Comparison of ENCODE assay signal across 22 mouse cellular contexts in the genomic region with DNA sequence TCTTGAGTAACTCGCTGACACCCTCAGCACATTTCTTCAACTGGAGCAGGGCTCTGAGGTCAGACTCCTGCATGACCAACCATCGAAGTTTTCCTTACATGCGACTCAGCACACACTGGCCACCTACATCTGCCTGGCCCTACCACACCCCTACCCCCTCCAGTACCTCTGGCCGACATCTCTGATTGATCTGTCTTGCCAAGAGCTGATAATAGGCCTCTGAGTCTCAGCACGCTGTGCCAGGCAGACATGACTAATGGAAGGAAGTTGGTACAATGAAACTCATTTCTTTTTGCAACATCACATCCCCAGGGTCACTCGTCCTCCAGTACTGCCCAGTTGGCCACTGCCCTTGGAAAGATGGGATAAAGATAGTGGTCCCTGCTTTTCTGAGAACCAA. TPM values are rescaled to one million over a fixed set of nuclear protein-coding genes. Genes with fewer than 3 reads are reported as not detected.
A peak's percentile ranks its signal among the peaks of the same experiment; 100 is the strongest.
DNase-seq lines count a peak whose midpoint lies in the region; ATAC-seq lines count a peak whose summit lies in the region.
"Had no signal": no experiment of that assay in that cellular context is flagged by ENCODE, and none has a peak within 500 bp of the region (broad histone marks: within the 10 kb centered on the region; RNA-seq: fewer than 3 reads in every experiment).

No protein-coding gene starts in this region.

- WGBS in forebrain, embryonic 13.5 days = 85% methylated on average over 6 of the region's 6 CpGs
- WGBS in forebrain, embryonic 10.5 days = 89% methylated on average over 6 of the region's 6 CpGs

- ATAC-seq in forebrain, embryonic 13.5 days = no peak
- ATAC-seq: forebrain, embryonic 15.5 days; intestine, postnatal 0 days had no signal

- no peaks in the 10 kb centered on the region for H3K4me1 ChIP-seq in forebrain, embryonic 13.5 days
- H3K4me1 ChIP-seq in forebrain, embryonic 10.5 days = no peaks in the 10 kb centered on the region
- H3K4me1 ChIP-seq: forebrain, embryonic 15.5 days; hindbrain, embryonic 12.5 days had no signal

- H3K27me3 ChIP-seq in forebrain, embryonic 13.5 days = no peaks in the 10 kb centered on the region
- no peaks in the 10 kb centered on the region for H3K27me3 ChIP-seq in forebrain, embryonic 10.5 days (ENCODE audit: poor library complexity, severe bottlenecking)
- H3K27me3 ChIP-seq: forebrain, embryonic 15.5 days; hindbrain, embryonic 12.5 days; hindbrain, embryonic 15.5 days had no signal

- H3K9me3 ChIP-seq in forebrain, embryonic 13.5 days (replicated peaks) = no peaks in the 10 kb centered on the region
- H3K9me3 ChIP-seq in forebrain, embryonic 10.5 days = no peaks in the 10 kb centered on the region
- H3K9me3 ChIP-seq: forebrain, embryonic 15.5 days; hindbrain, embryonic 12.5 days; hindbrain, embryonic 15.5 days had no signal

- peak; percentile 24 for DNase-seq in ovary, adult 18-20 months (ENCODE audit: low spot score)
- no peak for DNase-seq in ovary, postnatal 14 days (ENCODE audit: low spot score)
- DNase-seq in NIH3T3 (ENCODE audit: low read depth) = peak; percentile 44
- DNase-seq in adrenal gland, postnatal 10 days = peak; percentile 47
- DNase-seq in adrenal gland, postnatal 36 days = peak; percentile 56 to 63
- DNase-seq in forebrain, embryonic 10.5 days (ENCODE audit: extremely low spot score, low spot score) = no peak
- DNase-seq in frontal cortex, postnatal 36 days (ENCODE audit: low spot score in 2 of 2) = no peak
- DNase-seq: cerebellum, adult 11-12 months; cerebellum, adult 8-10 months; cerebellum, postnatal 10 days; cerebellum, postnatal 36 days; gastrocnemius, postnatal 10 days; gastrocnemius, postnatal 36 days; heart, adult 11 months; kidney, adult 2 months had no signal

- H3K4me3 ChIP-seq in forebrain, embryonic 13.5 days = no peak overlapping the region
- no peak overlapping the region for H3K4me3 ChIP-seq in forebrain, embryonic 10.5 days
- H3K4me3 ChIP-seq: forebrain, embryonic 15.5 days; hindbrain, embryonic 12.5 days; hindbrain, embryonic 15.5 days had no signal

- H3K4me2 ChIP-seq in forebrain, embryonic 13.5 days = no peak overlapping the region
- H3K4me2 ChIP-seq: forebrain, embryonic 15.5 days; heart, embryonic 11.5 days; hindbrain, embryonic 12.5 days; hindbrain, embryonic 15.5 days had no signal

- H3K36me3 ChIP-seq in forebrain, embryonic 13.5 days (ENCODE audit: poor library complexity, severe bottlenecking) = no peaks in the 10 kb centered on the region
- peaks cover 8% of the 10 kb centered on the region for H3K36me3 ChIP-seq in forebrain, embryonic 10.5 days (replicated peaks)
- H3K36me3 ChIP-seq: forebrain, embryonic 15.5 days; hindbrain, embryonic 12.5 days; hindbrain, embryonic 15.5 days had no signal

- no peak overlapping the region for H3K9ac ChIP-seq in forebrain, embryonic 13.5 days
- H3K9ac ChIP-seq: forebrain, embryonic 15.5 days; hindbrain, embryonic 12.5 days; hindbrain, embryonic 15.5 days had no signal

- no peak overlapping the region for H3K27ac ChIP-seq in forebrain, embryonic 13.5 days
- no peak overlapping the region for H3K27ac ChIP-seq in forebrain, embryonic 10.5 days
- H3K27ac ChIP-seq: forebrain, embryonic 15.5 days; hindbrain, embryonic 12.5 days; hindbrain, embryonic 15.5 days had no signal

RNA-seq across cellular contexts. Expression of gene Col27a1, which starts 35.1 kb away (rescaled TPM):
- total RNA-seq in adrenal gland, postnatal 10 days (2021) = 10 to 100 TPM; 11.4 to 15.2 TPM
- 1 to 10 TPM; 6.1 to 8.3 TPM for total RNA-seq in adrenal gland, postnatal 36 days (2021)
- 0.85 and 1.6 TPM in 2 replicates for polyA plus RNA-seq in forebrain, embryonic 13.5 days (2015; fragmentation: Nextera tagmentation; extraction: Ambion mirVana)
- polyA plus RNA-seq in forebrain, embryonic 10.5 days (2016; fragmentation: Nextera tagmentation; extraction: Ambion mirVana) = 2.8 and 3.1 TPM in 2 replicates
- total RNA-seq: hematopoietic stem cell, adult 5-6 weeks had no signal

Comparison
In these comparisons a context has a peak if more than half of its experiments do, and no peak if none do; other contexts are left out.
1. DNase-seq: peak in ovary, adult 18-20 months (single experiment), NIH3T3 (single experiment), adrenal gland, postnatal 10 days (single experiment) and adrenal gland, postnatal 36 days (2 of 2); none in ovary, postnatal 14 days (single experiment), forebrain, embryonic 10.5 days (single experiment) and frontal cortex, postnatal 36 days (0 of 2).